Mouse (Mus musculus) heart, embryonic 16.5 days (tissue): ENCODE measurements around the gene Clca3a2. TPM values are rescaled to one million over a fixed set of nuclear protein-coding genes. Genes with fewer than 3 reads are reported as not detected.
"Not testable (repeated sequence)": the region's sequence is repeated elsewhere in the genome, so short reads cannot be mapped to it uniquely, and the experiment has no call there.

Experiments used
- ATAC-seq: fragments of 200-750 bp; cut with Nextera tagmentation; replicated peaks from 2 replicates; pipeline ENCODE4 v1.8.0; 2017; ENCODE audit warnings: moderate number of reproducible peaks; ENCODE audit not compliant: insufficient read depth, low FRiP score; ENCODE audit errors: extremely low read depth
- H3K27ac ChIP-seq: fragments of 300-500 bp; sonication (generic); 2 replicates; pipeline ENCODE4 v1.5.1; 2014; ENCODE audit warnings: mild to moderate bottlenecking, low read length, control low read depth, moderate library complexity
- H3K27me3 ChIP-seq: fragments of 300-500 bp; sonication (generic); 2 replicates; pipeline ENCODE4 v1.6.1; 2014; ENCODE audit warnings: low read length, mixed read lengths; ENCODE audit not compliant: control insufficient read depth, insufficient read depth
- H3K36me3 ChIP-seq: fragments of 300-500 bp; sonication (generic); 2 replicates; pipeline ENCODE4 v1.6.1; 2014; ENCODE audit not compliant: control insufficient read depth, insufficient read depth
- H3K4me1 ChIP-seq: fragments of 300-500 bp; sonication (generic); 2 replicates; pipeline ENCODE4 v1.6.1; 2014; ENCODE audit warnings: low read length, mixed read lengths; ENCODE audit not compliant: control insufficient read depth, insufficient read depth
- H3K4me2 ChIP-seq: fragments of 300-500 bp; sonication (generic); 2 replicates; pipeline ENCODE4 v1.6.1; 2014; ENCODE audit warnings: low read depth, mild to moderate bottlenecking, control low read depth, low read length
- H3K4me3 ChIP-seq: fragments of 300-500 bp; sonication (generic); 2 replicates; pipeline ENCODE4 v1.5.1; 2014; ENCODE audit warnings: mild to moderate bottlenecking, control low read depth, low read length
- H3K9ac ChIP-seq: fragments of 300-500 bp; sonication (generic); 2 replicates; pipeline ENCODE4 v1.6.1; 2014; ENCODE audit warnings: low read length, control low read depth
- H3K9me3 ChIP-seq: fragments of 300-500 bp; sonication (generic); replicated peaks from 2 replicates; pipeline ENCODE4 v1.6.1; 2016; ENCODE audit warnings: low read length; ENCODE audit not compliant: control insufficient read depth
- WGBS: fragments of 180-500 bp; shearing (Covaris S2); extraction: QIAGEN DNeasy Blood & Tissue Kit; methylation state at CpG from one replicate; pipeline ENCODE4 v1.1.7; 2014; 5-methylcytosine and 5-hydroxymethylcytosine counted together
- polyA plus RNA-seq: library from polyadenylated mRNA; unstranded; fragments of >200 nt; fragmentation: Nextera tagmentation; extraction: Ambion mirVana; gene quantifications from 2 replicates; pipeline ENCODE4 v1.2.1, GENCODE M21; 2015

Clca3a2 gene
- polyA plus RNA-seq, 1 experiment from 2014 or later, result 3.9 TPM

GRCm38 (mm10) chr3:144756103-144756502, 63.2 kb downstream of the Clca3a2 start:
- WGBS, result 85% methylated on average over 8 of the region's 8 CpGs
- not testable (repeated sequence) for H3K4me1 ChIP-seq, ATAC-seq, H3K27me3 ChIP-seq, H3K9ac ChIP-seq, H3K36me3 ChIP-seq, H3K4me3 ChIP-seq, H3K27ac ChIP-seq, H3K4me2 ChIP-seq, H3K9me3 ChIP-seq

- no peak overlapping the region for H3K4me2 ChIP-seq
- H3K4me1 ChIP-seq, result no peaks in the 10 kb centered on the region
- no peaks in the 10 kb centered on the region for H3K27me3 ChIP-seq
- peaks cover 3% of the 10 kb centered on the region; the same call in 1 of the 2 replicates for H3K36me3 ChIP-seq
- H3K9ac ChIP-seq, result no peak overlapping the region
- no peak overlapping the region for H3K27ac ChIP-seq
- WGBS, result 7% methylated on average over 2 of the region's 2 CpGs
- no peak for ATAC-seq
- H3K9me3 ChIP-seq, result no peaks in the 10 kb centered on the region
- no peak overlapping the region for H3K4me3 ChIP-seq
These were observed 66.2 kb downstream of the Clca3a2 start for GRCm38 (mm10) chr3:144753120-144753519.

GRCm38 (mm10) chr3:144749062-144749963, 70.0 kb downstream of the Clca3a2 start:
- H3K9me3 ChIP-seq, H3K9ac ChIP-seq, ATAC-seq, H3K4me1 ChIP-seq, H3K27ac ChIP-seq, H3K36me3 ChIP-seq, H3K4me2 ChIP-seq, H3K4me3 ChIP-seq, H3K27me3 ChIP-seq: not testable (repeated sequence)
- 60% methylated on average over 18 of the region's 21 CpGs for WGBS

GRCm38 (mm10) chr3:144747706-144748105, 71.6 kb downstream of the Clca3a2 start:
- not testable (repeated sequence) for H3K27ac ChIP-seq, H3K27me3 ChIP-seq

More at GRCm38 (mm10) chr3:144747706-144748105, 71.6 kb downstream of the Clca3a2 start:
- not testable (repeated sequence) for H3K9me3 ChIP-seq, H3K9ac ChIP-seq, H3K4me1 ChIP-seq, ATAC-seq, H3K4me2 ChIP-seq, H3K36me3 ChIP-seq, H3K4me3 ChIP-seq
- 25% methylated on average over 3 of the region's 3 CpGs for WGBS

Other genes with a start within 250 kb of the Clca3a2 start
- gene Hs2st1, start 249.3 kb downstream of the Clca3a2 start, polyA plus RNA-seq, result 6.3 and 6.6 TPM in 2 replicates
- 453 and 470 TPM in 2 replicates for gene Selenof, start 249.2 kb downstream of the Clca3a2 start, polyA plus RNA-seq
- 144 and 148 TPM in 2 replicates for gene Sh3glb1, start 99.2 kb downstream of the Clca3a2 start, polyA plus RNA-seq
- gene Clca3a1, start 58.5 kb downstream of the Clca3a2 start, polyA plus RNA-seq, result 16.6 and 18.0 TPM in 2 replicates
- gene Clca3b, start 29.9 kb upstream of the Clca3a2 start, polyA plus RNA-seq, result 0.09 and 0.37 TPM in 2 replicates
- gene Clca4b, start 113.0 kb upstream of the Clca3a2 start, polyA plus RNA-seq, result 1.5 TPM in 1 of 2 replicates, not detected in the other
- 0.60 TPM in 1 of 2 replicates, not detected in the other for gene Clca4a, start 155.6 kb upstream of the Clca3a2 start, polyA plus RNA-seq
- gene Clca1, start 213.3 kb upstream of the Clca3a2 start, polyA plus RNA-seq, result 0.16 and 0.47 TPM in 2 replicates